Mouse (Mus musculus): ENCODE data around the gene Tbc1d30. TPM values are rescaled to one million over a fixed set of nuclear protein-coding genes. Genes with fewer than 3 reads are reported as not detected.

Gene Tbc1d30
- polyA plus RNA-seq, 1 experiment, result 1.3 TPM

GRCm38 (mm10) chr10:121381280-121381679, 30.2 kb upstream of the Tbc1d30 start:
- Histone ChIP-seq H3K4me3 (ENCODE audit: insufficient read depth, low read length) (no peak overlapping the region), H3K4me1 (ENCODE audit: control insufficient read depth, insufficient read depth, low read length) (peaks cover 4% of the 10 kb centered on the region)

DNA sequence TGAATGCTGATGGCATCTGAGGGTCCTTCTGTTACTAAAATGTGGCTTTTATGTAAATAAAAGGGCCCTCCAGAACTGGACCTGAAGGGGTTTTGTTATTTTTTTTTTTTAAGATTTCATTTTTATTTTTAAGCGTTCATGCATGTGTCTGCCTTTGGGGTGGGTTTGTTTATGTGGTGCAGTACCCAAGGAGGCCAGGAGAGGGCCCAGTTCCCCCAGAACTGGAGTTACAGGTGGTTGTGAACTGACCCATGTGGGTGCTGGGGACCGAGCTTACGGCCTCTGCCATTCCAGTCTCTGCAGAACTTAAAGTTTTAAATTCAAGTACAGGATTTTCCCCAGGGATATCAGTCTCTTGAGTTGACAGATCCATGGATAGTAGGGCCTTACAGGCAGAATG, 28.3 kb upstream of the Tbc1d30 start:
- Histone ChIP-seq H3K27ac (ENCODE audit: insufficient read depth, low read depth, low read length) (no peak overlapping the region), H3K4me3 (ENCODE audit: insufficient read depth, low read length) (no peak overlapping the region), H3K4me1 (ENCODE audit: control insufficient read depth, insufficient read depth, low read length) (peaks cover 20% of the 10 kb centered on the region)
- TF ChIP-seq POLR2A (IDR thresholded peaks at IDR 0.05; ENCODE audit: borderline replicate concordance, low read depth, low read length) (no peak), CTCF (IDR thresholded peaks at IDR 0.05; ENCODE audit: low read depth, low read length) (peak; percentile 44; the same call in 1 of the 2 replicates)

More at GRCm38 (mm10) chr10:121381280-121381679, 30.2 kb upstream of the Tbc1d30 start:
- H3K27ac ChIP-seq (ENCODE audit: insufficient read depth, low read depth, low read length), result no peak overlapping the region
- no peak for TF ChIP-seq POLR2A (IDR thresholded peaks at IDR 0.05; ENCODE audit: borderline replicate concordance, low read depth, low read length)
- TF ChIP-seq CTCF (IDR thresholded peaks at IDR 0.05; ENCODE audit: low read depth, low read length), result no peak

- Histone ChIP-seq H3K4me1 (ENCODE audit: control insufficient read depth, insufficient read depth, low read length) (peaks cover 37% of the 10 kb centered on the region), H3K27ac (ENCODE audit: insufficient read depth, low read depth, low read length) (peak overlapping the region; percentile 91; the same call in 1 of the 2 replicates), H3K4me3 (ENCODE audit: insufficient read depth, low read length) (no peak overlapping the region)
- TF ChIP-seq POLR2A (IDR thresholded peaks at IDR 0.05; ENCODE audit: borderline replicate concordance, low read depth, low read length) (no peak), CTCF (IDR thresholded peaks at IDR 0.05; ENCODE audit: low read depth, low read length) (no peak)
Measured at GRCm38 (mm10) chr10:121376530-121377271, 25.6 kb upstream of the Tbc1d30 start.

DNA sequence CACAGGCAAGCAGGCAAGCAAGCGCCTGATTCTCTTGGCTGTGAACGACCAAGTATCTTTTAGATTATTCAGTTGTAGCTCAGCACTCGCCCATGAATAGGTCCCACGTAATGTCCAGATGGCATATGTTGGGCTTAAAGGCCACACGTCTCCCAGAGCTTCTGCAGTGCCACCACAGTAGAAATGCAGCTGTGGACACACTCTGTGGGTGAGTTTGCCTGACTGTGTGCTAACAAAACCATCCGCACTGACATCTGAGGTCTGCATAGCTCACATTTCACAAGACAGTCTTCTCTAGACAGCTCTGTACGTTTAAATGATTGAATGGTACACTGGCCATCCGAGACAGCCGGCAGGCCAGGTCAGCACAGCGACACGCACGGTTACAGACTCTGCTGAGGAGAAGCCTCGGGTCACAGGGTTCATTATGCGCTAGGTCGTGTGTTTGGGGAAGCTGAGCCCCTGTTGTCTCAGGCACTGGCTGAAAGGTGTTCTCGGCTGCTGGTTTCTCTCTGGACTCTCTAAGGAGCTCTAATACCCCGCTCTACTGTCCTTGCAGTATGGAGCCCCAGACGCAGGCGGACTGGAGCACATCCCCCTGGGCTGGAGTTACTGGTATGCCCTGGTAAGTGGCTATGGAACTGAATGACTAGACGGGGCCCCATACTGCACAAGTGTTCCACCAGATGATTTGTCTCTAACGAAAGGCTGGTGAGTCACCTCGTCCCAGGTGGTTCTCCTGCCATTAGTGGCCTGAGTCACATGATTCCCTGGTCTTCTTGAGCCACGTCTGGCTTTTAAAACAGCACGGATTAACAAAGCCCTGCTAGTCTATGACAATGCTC, 24.8 kb upstream of the Tbc1d30 start:
- TF ChIP-seq POLR2A (IDR thresholded peaks at IDR 0.05; ENCODE audit: borderline replicate concordance, low read depth, low read length) (no peak), CTCF (IDR thresholded peaks at IDR 0.05; ENCODE audit: low read depth, low read length) (no peak)
- Histone ChIP-seq H3K27ac (ENCODE audit: insufficient read depth, low read depth, low read length) (peak overlapping the region; percentile 91), H3K4me1 (ENCODE audit: control insufficient read depth, insufficient read depth, low read length) (peaks cover 37% of the 10 kb centered on the region), H3K4me3 (ENCODE audit: insufficient read depth, low read length) (no peak overlapping the region)

- Histone ChIP-seq H3K4me3 (ENCODE audit: insufficient read depth, low read length) (peak overlapping the region; percentile 33; the same call in 1 of the 2 replicates), H3K27ac (ENCODE audit: insufficient read depth, low read depth, low read length) (peak overlapping the region; percentile 91), H3K4me1 (ENCODE audit: control insufficient read depth, insufficient read depth, low read length) (peaks cover 37% of the 10 kb centered on the region)
- no peak for TF ChIP-seq CTCF (IDR thresholded peaks at IDR 0.05; ENCODE audit: low read depth, low read length)
Measured at GRCm38 (mm10) chr10:121374693-121375620, 23.9 kb upstream of the Tbc1d30 start.

- peaks cover 39% of the 10 kb centered on the region for H3K4me1 ChIP-seq (ENCODE audit: control insufficient read depth, insufficient read depth, low read length)
- no peak for TF ChIP-seq POLR2A (IDR thresholded peaks at IDR 0.05; ENCODE audit: borderline replicate concordance, low read depth, low read length)
- TF ChIP-seq CTCF (IDR thresholded peaks at IDR 0.05; ENCODE audit: low read depth, low read length), result no peak
- H3K27ac ChIP-seq (ENCODE audit: insufficient read depth, low read depth, low read length), result peak overlapping the region; percentile 80
- no peak overlapping the region for H3K4me3 ChIP-seq (ENCODE audit: insufficient read depth, low read length)
Measured at GRCm38 (mm10) chr10:121374013-121374412, 22.9 kb upstream of the Tbc1d30 start.

GRCm38 (mm10) chr10:121370777-121371176, 19.7 kb upstream of the Tbc1d30 start:
- no peak overlapping the region for H3K27ac ChIP-seq (ENCODE audit: insufficient read depth, low read depth, low read length)
- H3K4me3 ChIP-seq (ENCODE audit: insufficient read depth, low read length), result no peak overlapping the region
- peak; percentile 60 for TF ChIP-seq CTCF (IDR thresholded peaks at IDR 0.05; ENCODE audit: low read depth, low read length)
- no peak for TF ChIP-seq POLR2A (IDR thresholded peaks at IDR 0.05; ENCODE audit: borderline replicate concordance, low read depth, low read length)
- H3K4me1 ChIP-seq (ENCODE audit: control insufficient read depth, insufficient read depth, low read length), result peaks cover 52% of the 10 kb centered on the region

- no peak overlapping the region for H3K27ac ChIP-seq (ENCODE audit: insufficient read depth, low read depth, low read length)
- H3K4me1 ChIP-seq (ENCODE audit: control insufficient read depth, insufficient read depth, low read length), result peaks cover 40% of the 10 kb centered on the region
- H3K4me3 ChIP-seq (ENCODE audit: insufficient read depth, low read length), result no peak overlapping the region
- TF ChIP-seq CTCF (IDR thresholded peaks at IDR 0.05; ENCODE audit: low read depth, low read length) (no peak), POLR2A (IDR thresholded peaks at IDR 0.05; ENCODE audit: borderline replicate concordance, low read depth, low read length) (no peak)
Measured at GRCm38 (mm10) chr10:121368783-121369465, 17.8 kb upstream of the Tbc1d30 start.

DNA sequence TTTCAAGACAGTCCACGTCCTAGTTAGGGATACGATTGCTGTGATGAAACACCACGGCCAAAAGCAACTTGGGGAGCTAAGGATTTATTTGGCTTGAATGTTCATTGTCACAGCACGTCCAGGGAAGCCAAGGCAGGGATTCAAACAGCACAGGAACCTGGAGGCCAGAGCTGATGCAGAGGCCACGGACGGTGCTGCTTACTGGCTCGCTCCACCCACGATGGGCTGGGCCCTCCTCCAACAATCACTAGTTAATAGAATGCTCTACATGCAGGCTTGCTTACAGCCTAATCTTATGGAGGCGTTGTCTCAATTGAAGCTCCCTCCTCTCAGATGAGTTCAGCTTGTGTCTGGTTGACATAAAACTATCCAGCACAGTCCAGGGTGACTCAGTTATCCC, 16.7 kb upstream of the Tbc1d30 start:
- no peak overlapping the region for H3K27ac ChIP-seq (ENCODE audit: insufficient read depth, low read depth, low read length)
- no peak overlapping the region for H3K4me3 ChIP-seq (ENCODE audit: insufficient read depth, low read length)
- TF ChIP-seq CTCF (IDR thresholded peaks at IDR 0.05; ENCODE audit: low read depth, low read length) (no peak), POLR2A (IDR thresholded peaks at IDR 0.05; ENCODE audit: borderline replicate concordance, low read depth, low read length) (no peak)
- peaks cover 29% of the 10 kb centered on the region for H3K4me1 ChIP-seq (ENCODE audit: control insufficient read depth, insufficient read depth, low read length)
